Mouse (Mus musculus) megakaryocyte, embryonic 14.5 days (primary cell): ENCODE data around the gene Man1a.

ENCODE experiments used
- FLI1 ChIP-seq: IDR thresholded peaks from 2 replicates; pipeline ENCODE4 v1.6.1; 2012; ENCODE audit warnings: low read length, inconsistent platforms, mixed read lengths
- GATA1 ChIP-seq: IDR thresholded peaks from 3 replicates; pipeline ENCODE4 v1.6.1; 2012; ENCODE audit warnings: mixed read lengths, low read length, inconsistent platforms, borderline replicate concordance

DNA sequence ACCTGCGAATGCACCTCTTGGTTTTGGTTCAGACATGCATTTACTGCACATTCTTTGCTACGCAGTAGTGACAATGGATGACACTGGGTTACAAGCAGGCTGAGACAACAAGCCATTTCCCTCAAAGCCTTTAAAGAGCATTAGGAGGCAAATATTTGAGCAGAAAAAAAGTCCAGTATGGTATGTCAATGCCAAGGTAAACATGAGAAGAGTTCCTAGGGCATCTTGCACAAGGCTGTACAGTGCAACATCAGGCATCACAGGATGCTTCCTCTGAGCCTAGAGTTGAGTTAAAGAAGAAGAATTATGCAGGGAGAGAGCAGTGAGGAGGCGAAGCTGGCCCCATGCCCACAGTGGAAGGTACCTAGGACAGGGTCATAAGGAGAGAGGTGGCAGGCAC is 140.3 kb downstream of the Man1a start:
- no peak for TF ChIP-seq GATA1
- no peak for TF ChIP-seq FLI1
